Mouse (Mus musculus) layer of hippocampus, adult 18-20 months (tissue): ENCODE data around the gene Lrrc52. TPM values are rescaled to one million over a fixed set of nuclear protein-coding genes. Genes with fewer than 3 reads are reported as not detected.

Experiments
- DNase-seq, 2 experiments: peaks; one replicate each; pipeline ENCODE4 v3.0.0; 2022; ENCODE audit warnings: low spot score in 2 of 2
- total RNA-seq, 2 experiments: library from RNA; stranded (reverse); gene quantifications; 2 replicates each; pipeline ENCODE4 v1.2.3; 2021

The Lrrc52 gene
- total RNA-seq, 2 experiments from 2014 or later, result not detected

DNA sequence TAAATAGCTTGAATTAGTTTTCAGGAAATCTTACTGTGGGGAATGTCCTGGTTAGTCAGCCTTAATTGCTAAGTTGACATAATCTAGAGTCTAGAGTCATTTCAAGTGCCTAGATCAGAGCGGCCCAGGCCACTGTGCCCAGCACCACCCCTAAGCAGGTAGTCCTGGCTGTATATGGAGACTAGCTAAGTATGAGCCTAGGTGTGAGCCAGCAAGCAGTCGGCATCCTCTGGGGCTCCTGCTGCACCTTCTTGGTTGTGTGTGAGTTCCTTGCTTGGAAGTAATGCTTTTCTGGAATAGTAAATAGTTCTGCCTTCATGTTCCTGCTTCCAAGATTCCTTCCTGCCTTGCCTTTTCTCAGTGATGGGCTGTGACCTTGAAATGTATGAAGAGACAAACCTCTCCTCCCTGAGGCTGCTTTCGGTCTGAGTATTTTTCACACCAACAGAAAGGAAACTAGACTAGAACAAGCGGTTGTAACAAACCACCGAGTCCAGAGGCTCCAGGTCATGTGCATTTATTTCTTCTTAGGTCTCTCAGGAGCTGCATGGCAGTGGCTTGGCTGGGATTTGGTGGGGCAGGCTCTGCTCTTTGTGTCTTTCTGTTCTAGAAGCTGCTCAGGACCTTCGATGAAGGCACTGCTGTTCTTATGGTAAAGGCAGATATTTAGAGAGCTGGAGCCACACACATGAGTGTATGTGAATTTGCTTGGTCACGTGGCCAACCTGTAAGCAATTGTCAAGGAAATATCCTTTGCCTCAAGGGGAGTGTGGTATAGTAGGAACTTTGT lies 30.2 kb downstream of the Lrrc52 start:
- DNase-seq, result no peak

DNA sequence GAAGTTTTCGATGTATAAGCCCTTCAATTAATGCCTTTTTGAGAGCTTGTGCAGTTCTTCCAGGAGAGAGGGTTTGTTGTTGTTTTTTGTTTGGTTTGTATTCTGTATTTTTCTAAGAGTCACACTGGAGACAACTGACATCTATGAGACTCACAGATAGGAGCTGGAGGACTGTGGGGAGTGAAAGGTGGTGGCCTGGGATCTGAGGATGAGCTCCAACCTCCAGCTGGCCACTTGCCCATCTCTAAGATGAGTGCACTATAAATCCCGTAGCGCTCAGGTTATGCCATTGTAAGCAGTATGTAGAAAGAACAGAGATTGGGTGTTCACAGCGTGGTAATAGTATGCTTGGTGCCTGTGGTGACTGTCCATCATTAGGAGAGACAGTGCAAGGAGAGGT lies 31.6 kb downstream of the Lrrc52 start:
- no peak for DNase-seq

DNA sequence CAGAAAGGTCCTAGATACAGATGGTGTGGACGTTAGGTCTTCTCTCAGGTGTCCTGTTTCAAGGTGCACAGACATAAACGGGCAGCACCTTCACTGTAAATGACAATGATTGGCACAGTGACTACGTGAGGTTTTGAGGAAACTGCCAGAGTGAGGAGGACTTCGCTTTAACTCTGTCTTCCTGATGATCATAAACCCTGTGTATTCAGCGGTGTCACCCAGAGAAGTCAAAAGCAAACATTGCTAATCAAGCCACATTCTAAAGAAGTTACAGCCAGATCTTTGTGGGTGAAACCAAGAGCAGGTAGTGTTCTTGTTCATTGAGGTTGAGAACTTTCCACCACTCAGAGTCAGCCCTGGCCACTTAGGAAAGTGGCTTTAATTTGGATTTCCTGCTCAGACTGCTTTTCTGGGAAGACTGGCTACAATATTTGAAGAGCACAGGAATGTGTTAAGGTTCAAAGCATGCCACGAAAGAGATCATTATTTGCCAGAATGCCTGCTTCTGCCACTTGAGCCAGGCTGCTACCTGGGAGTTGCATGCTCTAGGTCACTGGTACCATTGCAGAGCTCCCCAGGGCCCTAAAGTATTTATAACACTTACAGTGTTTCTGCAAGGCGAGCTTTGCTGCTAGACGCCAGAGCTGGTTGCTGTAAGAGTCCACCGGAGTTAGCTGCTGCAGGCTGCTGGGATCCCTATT lies 35.5 kb downstream of the Lrrc52 start:
- no peak for DNase-seq

- no peak for DNase-seq
Observed at GRCm38 (mm10) chr1:167426681-167427080, 39.9 kb downstream of the Lrrc52 start.

DNA sequence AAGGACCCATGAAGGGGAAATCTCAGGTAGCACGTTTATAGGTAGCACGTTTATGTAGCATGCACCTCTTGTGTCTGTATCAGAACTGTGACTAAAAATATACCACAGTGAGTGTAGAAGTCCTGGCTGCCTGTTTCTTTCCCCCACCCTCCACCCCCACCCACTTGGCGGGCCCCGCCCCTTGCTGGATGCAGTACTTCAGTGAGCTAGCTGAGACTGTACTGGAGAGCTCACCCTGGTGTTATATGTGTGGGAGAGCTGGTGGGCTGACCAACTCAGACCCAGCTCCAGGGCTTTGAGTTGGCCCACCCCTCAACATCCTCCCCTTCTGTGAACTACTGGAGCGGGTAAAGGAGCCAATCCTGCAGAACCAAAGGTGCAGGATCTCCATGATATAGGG lies 41.0 kb downstream of the Lrrc52 start:
- DNase-seq, result no peak

GRCm38 (mm10) chr1:167422501-167423240 lies 43.9 kb downstream of the Lrrc52 start:
- no peak for DNase-seq

DNA sequence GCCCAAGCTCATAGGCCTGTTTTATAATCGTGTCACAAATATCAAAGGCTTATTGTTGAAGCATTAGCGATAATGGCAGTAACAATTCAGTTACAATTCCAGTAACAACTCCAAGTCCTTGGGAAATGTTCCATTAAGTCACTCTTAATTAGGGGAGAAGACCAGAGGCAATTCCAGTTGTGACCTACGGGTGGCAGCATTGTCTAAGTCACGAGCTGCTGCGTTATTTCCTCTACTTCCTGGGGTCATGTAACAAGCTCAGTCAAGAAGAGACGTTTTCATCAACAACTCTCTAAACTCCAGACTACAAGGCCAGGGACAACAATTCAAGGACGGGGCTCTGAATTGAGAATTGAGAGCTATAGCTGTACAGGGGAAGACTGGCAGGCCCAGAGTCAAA lies 51.7 kb downstream of the Lrrc52 start:
- peak; percentile 52 to 88 for DNase-seq

GRCm38 (mm10) chr1:167411991-167412715 lies 54.4 kb downstream of the Lrrc52 start:
- DNase-seq, result no peak

- no peak for DNase-seq
Observed at GRCm38 (mm10) chr1:167409601-167410000, 57.0 kb downstream of the Lrrc52 start.

DNA sequence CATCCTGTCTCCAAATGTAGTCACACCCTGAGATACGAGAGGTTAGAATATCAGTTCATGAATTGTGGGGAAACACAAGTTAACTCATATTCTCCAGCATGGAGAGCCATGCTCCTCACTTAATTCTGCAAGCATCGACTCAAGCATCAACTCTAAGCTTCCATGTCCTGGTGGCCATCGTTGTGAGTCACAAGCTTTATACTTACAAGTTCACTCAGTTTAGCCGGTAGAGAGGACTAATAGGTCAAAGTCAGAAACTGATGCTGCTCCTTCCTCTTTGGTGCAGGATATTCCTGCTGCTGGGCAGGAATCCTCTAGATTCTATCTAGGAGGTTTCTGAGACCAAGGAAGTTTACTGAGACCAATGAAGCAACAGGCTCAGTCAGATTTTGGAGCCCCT lies 61.3 kb downstream of the Lrrc52 start:
- no peak for DNase-seq

Other genes with a start within 250 kb of the Lrrc52 start
- 10 to 100 TPM; 28.4 to 35.9 TPM for gene Uck2, start 181.5 kb downstream of the Lrrc52 start, total RNA-seq
- 10 to 100 TPM; 46.8 to 50.3 TPM for gene Tmco1, start 158.4 kb downstream of the Lrrc52 start, total RNA-seq
- gene Aldh9a1, start 116.8 kb downstream of the Lrrc52 start, total RNA-seq, result 10 to 100 TPM; 28.2 to 29.2 TPM
- 10 to 100 TPM; 75.3 to 76.5 TPM for gene Mgst3, start 72.9 kb downstream of the Lrrc52 start, total RNA-seq
- 1 to 10 TPM; 6.4 to 8.2 TPM for gene Rxrg, start 131.6 kb upstream of the Lrrc52 start, total RNA-seq
- gene Lmx1a, start 222.5 kb upstream of the Lrrc52 start, total RNA-seq, result under 1 TPM in 1 of 2 experiments, not detected in 1; 0.10 TPM